Mouse (Mus musculus) MEL-GATA-1-ER (cell line): ENCODE data around the gene Atf6b.
A peak's percentile ranks its signal among the peaks of the same experiment; 100 is the strongest.

ENCODE experiments used
- DNase-seq: peaks from one replicate; pipeline ENCODE4 v3.0.0-alpha.2; 2012; ENCODE audit warnings: low read depth; ENCODE audit errors: extremely low read depth

Atf6b gene

DNA sequence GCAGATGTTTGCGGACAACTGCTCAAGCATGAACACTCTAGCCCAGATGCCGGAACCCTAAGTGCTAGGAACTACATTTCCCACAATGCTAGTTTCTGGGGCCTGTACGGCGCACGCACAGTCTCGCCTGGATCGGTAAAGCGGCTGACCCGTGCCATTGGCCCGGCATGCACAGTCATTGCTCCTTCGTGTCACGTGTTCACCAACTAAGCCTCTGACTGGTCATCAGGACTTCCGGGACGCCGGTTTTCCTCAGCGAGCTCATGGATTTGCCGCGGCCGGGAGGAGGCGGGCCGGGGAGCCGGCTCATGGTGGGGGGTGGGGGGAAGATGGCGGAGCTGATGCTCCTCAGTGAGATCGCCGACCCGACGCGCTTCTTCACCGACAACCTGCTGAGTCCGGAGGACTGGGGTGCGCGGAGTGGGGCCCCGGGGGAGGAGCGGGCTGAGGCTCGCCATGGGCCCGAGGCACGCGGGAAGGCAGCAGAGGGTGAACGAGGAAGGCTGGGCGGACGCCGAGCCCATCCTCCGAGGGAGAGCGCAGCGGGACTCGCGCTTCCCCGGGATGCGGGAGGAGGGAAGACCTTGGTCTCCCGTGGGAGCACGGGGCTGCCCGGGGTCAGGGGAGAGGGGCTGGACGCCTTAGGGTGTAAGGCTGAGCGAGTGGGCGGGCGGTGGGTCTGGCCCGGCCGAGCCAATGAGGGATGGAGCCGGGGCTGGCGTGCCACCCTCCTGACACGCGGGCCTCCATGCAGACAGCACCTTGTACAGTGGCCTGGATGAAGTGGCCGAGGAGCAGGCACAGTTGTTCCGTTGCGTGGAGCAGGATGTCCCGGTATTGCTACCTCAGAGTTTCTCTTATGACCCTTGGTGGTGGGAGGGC lies at the start of gene Atf6b:
Gene Atf6b, plus strand, starts transcription at position 241 of the 882 bp plus-strand sequence.
- DNase-seq = peak; percentile 98

GRCm38 (mm10) chr17:34597566-34598095 lies 49.3 kb upstream of the Atf6b start, which contains the start of gene Ager:
Gene Ager (plus strand): TSS chr17:34597862.
- no peak for DNase-seq

DNA sequence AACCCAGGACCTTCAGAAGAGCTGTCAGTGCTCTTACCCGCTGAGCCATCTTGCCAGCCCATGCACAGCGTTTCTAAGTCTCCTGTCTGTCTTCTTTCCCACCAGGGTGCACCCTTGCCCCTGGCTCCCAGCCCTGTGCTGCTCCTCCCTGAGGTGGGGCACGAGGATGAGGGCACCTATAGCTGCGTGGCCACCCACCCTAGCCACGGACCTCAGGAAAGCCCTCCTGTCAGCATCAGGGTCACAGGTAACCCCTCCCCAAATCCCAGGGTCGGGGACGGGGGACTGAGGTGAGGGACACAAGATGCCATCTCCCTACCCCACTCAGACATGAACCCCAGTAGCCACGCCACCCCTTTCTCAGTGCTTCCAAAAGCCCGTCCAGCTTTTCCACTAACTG lies 47.1 kb upstream of the Atf6b start:
- DNase-seq = no peak

- no peak for DNase-seq
Observed at GRCm38 (mm10) chr17:34601796-34602195, 45.1 kb upstream of the Atf6b start.

DNA sequence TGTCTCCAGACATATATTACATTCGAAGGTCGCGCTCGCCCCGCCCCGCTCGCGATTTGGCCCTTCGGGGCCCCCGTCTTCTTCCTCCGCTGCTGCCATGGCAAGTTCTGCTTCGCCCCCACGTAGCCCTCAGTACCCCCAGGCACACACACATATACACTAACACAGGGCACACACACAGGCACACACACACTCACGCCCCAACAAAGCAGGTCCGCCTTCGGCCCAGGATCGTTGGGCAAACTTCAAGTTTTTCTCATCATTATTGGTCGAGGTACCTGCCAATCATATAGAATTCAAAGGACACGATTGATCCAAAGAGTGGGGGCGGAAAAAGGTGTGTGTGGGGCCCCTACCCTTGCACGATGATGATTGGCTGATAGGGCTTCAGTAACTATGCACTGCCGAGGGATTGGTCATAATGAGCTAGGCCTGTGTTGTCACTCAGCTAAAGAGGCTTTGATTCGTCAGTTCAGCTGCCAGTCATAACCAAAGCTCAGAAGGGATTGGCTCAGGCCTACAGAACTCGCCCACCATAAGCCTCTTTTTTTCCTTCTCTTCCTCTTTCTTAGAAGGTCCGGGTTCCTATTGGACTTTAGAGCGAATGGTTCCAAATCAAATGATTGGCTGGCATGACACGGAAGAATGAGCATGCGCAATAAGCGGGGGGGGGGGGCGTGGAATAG lies 43.4 kb upstream of the Atf6b start, which contains the start of gene Rnf5:
Gene Rnf5, minus strand, starts transcription at position 316 of the 686 bp plus-strand sequence.
- DNase-seq = peak; percentile 100

- DNase-seq = peak; percentile 96
Observed at GRCm38 (mm10) chr17:34604061-34604508, 42.9 kb upstream of the Atf6b start, which contains the start of gene Agpat1. Gene Agpat1 (plus strand): TSS chr17:34604262.

GRCm38 (mm10) chr17:34604511-34605237 lies 42.3 kb upstream of the Atf6b start:
- DNase-seq = no peak

DNA sequence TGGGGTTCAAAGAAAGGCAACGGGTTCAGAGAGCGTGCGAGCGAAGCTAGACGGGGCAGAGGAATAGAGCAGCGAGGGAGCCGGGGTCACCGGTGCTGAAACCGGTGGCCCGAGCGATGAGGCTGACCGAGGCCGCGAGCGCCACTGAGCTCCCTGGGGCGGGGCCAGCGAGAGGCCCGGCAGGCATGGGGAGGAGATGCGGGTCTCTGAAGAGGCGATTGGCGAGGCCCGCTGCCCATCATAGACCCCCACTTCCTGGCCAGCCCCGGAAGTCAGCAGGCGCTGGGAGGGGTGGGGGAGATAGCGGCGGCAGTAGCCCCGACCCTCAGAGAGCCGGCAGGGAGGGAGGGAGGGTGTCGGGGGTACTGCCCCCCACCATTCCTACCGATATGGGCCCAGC lies 41.3 kb upstream of the Atf6b start:
- peak; percentile 78 for DNase-seq

DNA sequence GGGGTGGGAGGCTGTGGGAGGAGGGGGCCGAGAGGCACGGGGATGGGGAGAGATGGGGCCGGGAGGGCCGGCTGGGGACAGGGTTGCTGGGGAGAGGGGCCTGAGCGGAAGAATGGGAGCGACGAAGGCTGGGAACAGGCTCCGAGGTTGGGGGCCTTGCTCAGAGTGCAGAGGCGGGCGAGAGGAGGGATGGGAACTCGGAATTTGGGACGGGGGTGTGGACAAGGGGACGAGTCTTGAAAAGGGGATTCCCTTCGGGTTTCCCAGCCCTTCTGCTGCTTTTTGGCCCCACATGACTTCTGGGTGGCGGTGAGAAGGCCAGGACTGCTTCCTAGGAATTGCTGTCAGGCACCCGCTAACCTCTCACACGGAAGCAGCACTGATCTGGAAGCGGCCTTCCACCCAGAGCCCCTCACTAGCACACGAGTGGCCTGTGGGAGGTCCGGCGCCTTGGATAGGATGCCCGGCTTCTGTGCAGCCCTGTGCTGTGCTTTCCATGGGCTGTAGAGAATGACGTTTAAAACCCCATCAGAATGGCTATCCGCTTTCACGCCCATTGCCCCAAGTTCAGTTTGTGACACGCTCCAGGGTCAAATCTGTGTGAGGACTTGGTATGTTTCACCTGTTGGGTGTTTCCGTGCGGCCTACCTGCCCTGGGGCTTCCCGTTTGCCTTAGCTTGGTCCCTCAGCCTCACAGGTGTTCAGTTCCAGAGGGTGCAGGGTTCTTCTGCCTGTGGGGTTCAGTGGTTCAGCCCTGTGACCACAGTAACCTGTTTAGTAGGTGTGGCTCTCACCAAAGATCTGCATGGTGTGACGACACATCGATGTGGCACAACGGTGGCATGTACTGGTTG lies 40.5 kb upstream of the Atf6b start:
- DNase-seq = no peak

DNA sequence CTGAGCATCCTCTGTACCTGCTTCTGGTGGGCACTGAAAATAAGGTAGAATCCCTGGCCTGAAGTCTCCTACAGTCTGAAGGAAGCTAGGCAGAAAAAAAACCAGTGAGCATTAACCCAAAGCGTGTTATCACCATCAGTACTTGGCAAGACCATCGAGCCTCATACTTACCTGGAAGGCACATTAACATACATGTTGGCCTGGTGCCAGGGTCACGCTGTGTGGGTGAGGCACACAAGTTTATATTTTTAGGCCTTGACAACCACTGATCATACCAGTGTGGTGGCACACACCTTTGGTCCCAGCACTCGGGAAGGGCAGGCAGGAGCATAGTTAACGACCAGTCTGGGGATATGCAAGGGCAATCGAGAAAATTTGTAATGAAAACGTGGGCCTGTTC lies 38.9 kb upstream of the Atf6b start:
- no peak for DNase-seq

DNA sequence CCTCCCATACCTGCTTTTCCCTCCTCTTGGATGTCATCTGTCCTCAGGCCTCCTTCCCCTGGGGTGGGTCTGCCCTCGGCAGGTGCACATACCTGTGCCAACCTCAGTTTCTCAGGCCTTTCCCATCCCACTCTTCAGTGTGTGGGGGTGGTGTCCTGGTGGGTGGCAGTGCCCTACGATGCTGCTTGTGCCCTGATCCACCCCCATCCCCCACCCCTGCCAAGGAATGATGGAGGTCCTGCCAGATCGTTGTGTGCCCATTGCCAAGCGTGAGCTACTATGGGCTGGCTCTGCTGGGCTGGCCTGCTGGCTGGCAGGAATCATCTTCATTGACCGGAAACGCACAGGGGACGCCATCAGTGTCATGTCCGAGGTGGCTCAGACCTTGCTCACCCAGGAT lies 35.9 kb upstream of the Atf6b start:
- DNase-seq = no peak

DNA sequence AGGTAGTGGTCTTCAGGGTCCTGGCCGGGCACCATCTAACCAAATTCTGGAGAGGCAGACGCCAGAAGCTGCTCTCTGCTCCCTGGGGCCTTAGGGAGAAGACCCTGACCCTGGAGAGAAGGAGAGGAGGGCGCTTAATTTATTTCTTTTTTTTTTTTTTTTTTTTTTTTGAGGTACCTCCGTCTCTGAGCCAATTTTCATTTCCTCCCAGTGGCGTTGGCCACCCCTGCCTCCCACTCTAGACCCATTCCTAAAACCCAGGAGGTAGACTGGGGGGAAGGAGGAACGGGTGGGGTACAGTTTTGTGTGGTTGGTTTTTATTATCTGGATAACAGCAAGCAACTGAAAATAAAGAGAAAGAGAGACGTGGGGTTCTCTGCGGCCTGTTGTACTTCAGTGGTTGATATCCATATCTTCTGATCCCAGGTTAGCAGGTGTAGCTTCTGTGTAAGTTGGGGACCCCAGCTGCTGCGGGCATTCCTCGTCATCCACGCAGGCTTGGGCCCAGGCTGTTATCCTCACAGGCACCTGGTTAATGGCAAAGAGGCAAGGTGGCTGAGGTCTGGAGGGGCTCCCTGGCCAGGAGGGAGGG lies 33.8 kb upstream of the Atf6b start:
- DNase-seq = peak; percentile 66

GRCm38 (mm10) chr17:34613830-34614229 lies 33.1 kb upstream of the Atf6b start:
- no peak for DNase-seq

DNA sequence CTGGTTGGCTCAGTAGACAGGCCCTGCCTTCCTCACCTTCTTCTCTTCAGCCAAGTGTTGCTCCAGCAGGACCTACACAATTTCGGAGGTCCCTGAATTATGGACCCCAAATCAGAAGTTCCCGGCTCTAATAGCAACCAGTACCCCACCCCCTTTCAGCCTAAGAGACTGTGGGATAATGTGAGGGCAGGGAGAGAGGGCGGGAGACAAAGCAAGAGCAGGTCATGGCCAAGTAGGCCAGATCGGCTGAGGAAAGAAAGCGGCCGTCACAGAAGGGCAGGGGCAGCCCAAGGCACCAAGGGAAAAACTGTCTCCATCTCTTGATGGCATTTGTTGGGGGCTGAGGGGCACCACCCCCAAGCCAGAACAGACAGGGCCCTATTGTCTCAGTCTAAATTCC lies 31.1 kb upstream of the Atf6b start, which contains the start of gene Egfl8:
Gene Egfl8, minus strand, starts transcription at position 101 of the 400 bp plus-strand sequence.
- no peak for DNase-seq

DNA sequence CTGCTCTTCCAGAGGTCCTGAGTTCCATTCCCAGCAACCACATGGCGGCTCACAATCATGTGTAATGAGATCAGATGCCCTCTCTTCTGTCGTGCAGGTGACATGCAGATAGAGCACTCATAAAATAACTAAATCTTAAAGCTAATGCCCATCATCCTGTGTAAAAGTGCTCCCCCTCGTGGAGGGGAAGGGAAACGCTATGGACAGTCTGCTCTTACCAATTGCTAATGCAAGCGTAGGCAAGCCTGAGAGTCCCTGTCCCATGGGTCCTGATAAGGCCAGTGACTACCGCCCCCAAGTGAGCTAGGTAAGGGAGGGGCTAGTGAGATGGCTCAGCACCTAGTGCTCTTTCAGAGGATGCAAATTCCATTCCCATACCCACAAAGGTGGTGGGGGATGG lies 27.9 kb upstream of the Atf6b start:
- DNase-seq = peak; percentile 66

- no peak for DNase-seq
Observed at GRCm38 (mm10) chr17:34621006-34621405, 25.9 kb upstream of the Atf6b start.

GRCm38 (mm10) chr17:34623161-34623560 lies 23.8 kb upstream of the Atf6b start:
- DNase-seq = no peak

GRCm38 (mm10) chr17:34624981-34625380 lies 22.0 kb upstream of the Atf6b start:
- DNase-seq = no peak

GRCm38 (mm10) chr17:34626062-34626772 lies 20.7 kb upstream of the Atf6b start:
- no peak for DNase-seq
